Mouse (Mus musculus) right cerebral cortex, postnatal 4 days (tissue): ENCODE measurements at regions not wholly inside any gene's neighbourhood (a gene's known extent, or its start where the extent isn't known, plus 50 kb on each side); places are given as distances from the start of the nearest gene placed in this dataset.

Source experiments
- DNase-seq: peaks from one replicate; pipeline ENCODE4 v3.0.0-alpha.2; 2022

DNA sequence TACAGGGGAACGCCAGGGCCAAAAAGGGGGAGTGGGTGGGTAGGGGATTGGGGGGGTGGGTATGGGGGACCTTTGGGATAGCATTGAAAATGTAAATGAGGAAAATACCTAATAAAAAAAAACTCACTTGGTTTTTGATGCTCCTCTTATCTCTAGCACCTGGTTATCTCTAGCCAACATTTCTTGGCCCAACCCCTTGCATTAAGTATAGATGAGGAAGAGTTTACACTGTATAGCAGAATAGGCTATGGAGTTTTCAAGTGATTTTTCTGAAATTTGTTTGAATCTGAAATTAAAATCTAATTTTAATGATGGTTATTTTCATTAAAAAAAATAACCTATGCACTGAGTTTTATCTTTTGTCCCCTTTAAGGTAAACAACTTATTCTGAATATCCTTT, 68.8 kb upstream of the Il15 start:
- no peak for DNase-seq

DNA sequence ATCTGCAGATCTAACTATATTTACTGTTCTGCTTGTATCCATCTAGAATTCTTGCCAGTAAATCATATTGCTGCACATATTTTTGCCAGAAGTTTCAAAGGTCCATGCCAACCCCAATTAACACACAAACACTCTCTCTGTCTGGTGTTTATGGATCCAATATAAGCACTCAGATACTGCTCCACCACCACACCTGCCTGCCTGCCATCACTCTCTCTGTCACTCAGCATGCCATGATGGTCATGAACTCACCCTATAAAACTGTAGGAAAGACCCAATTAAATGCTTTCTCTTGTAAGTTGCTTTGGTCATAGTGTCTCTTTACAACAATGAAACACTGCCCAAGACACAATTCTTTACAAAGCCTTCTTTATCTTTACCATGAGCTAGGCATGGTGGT, 66.8 kb upstream of the Il15 start:
- DNase-seq: no peak

DNA sequence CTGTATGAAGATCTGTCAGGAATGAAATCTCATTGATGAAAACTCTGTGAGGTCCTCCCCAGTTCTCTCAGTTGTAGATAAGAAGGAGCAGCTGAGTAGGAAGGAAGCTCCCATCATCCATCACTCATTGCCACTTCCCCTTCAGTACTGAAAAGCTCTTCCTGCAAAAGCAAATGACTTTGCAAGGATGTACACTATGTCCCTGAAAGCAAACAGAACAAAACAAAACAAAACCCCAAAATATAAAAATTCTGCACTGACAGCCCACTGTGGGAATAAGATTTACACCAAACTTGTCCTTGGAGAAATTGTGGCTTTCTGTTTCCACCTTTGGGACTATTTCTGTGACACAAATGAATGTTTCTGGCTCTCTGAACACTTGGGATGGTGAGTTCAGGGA, 59.8 kb upstream of the Il15 start:
- DNase-seq: no peak

DNA sequence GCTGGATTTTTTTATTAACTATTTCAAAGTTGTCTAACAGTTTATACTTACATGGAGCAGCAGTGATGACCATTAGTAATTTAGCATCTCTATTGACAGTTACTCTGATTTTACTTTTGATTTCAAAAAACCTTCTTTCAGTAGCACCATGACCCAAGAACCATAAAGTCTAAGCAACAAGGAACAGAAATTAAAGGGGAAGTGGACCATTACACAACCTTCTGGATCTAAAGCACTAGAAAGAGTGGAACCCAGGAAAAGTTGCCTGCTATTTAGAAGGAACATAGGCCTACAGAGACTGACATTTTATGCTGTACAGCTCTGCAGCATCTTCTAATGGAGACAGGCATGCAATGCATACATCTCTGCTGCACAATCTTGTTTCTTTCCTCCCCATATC, 56.0 kb upstream of the Il15 start:
- DNase-seq: no peak

DNA sequence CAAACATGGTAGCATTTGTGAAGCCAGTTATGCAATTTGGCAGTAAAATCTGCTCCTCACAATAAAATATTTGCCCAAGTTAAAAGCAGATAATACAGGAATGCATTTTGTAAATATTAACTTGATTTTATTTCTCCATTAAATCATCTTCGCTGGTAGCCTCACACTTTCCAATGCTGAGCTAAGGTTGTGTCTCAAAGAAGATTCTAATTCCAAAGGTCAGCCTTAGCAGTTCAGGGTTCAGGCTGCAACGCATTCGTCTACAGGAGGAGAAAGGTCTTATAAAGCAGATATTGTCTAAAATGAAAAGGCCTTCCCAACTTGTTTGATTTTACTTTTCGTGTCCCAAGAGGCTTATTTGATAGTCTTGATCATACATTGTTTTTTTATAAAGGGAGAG, 51.0 kb upstream of the Il15 start:
- no peak for DNase-seq
